10 mouse cellular contexts compared by ENCODE assay signal in the genomic region with DNA sequence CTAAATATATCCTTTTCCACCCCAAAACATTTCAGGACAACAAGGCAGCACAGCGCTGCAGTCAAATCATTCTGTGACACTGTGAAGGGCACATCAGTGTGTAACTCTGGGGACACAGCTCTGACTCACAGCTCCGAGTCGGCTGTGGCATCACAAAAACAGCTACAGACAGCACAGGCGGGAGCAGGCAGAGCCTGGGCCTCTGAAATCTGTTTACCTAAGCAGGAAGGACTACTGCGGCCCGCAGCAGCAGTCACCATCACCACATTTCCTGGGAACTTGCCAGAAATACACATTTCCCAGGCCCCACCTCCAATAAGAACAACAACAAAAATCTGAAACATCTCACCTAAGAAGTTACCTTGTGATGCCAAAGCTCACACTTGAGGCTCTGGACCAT. TPM values are rescaled to one million over a fixed set of nuclear protein-coding genes. Genes with fewer than 3 reads are reported as not detected.
DNase-seq lines count a peak whose midpoint lies in the region; ATAC-seq and TF ChIP-seq lines count a peak whose summit lies in the region.
"Had no signal": no experiment of that assay in that cellular context is flagged by ENCODE, and none has a peak within 500 bp of the region (broad histone marks: within the 10 kb centered on the region; RNA-seq: fewer than 3 reads in every experiment).

No protein-coding gene starts in this region.

- H3K27me3 ChIP-seq in lung, embryonic 16.5 days (ENCODE audit: control insufficient read depth, insufficient read depth, low read depth, low read length), result no peaks in the 10 kb centered on the region
- no peaks in the 10 kb centered on the region for H3K27me3 ChIP-seq in heart, embryonic 15.5 days

- no peaks in the 10 kb centered on the region for H3K9me3 ChIP-seq in lung, embryonic 16.5 days (ENCODE audit: control insufficient read depth, low read length)
- H3K9me3 ChIP-seq in heart, embryonic 15.5 days (replicated peaks), result no peaks in the 10 kb centered on the region
- H3K9me3 ChIP-seq: G1E had no signal

- H3K4me2 ChIP-seq in lung, embryonic 16.5 days (ENCODE audit: low read depth, low read length), result no peak overlapping the region
- H3K4me2 ChIP-seq in heart, embryonic 15.5 days, result 0 out of 2 replicates have a peak overlapping the region, but pooled peaks have one; percentile 10

- no peak for TF ChIP-seq POLR2A in olfactory bulb, adult 2 months (IDR thresholded peaks at IDR 0.05; ENCODE audit: insufficient read depth, low read depth, low read length)

- H3K4me3 ChIP-seq in lung, embryonic 16.5 days (ENCODE audit: low read length), result no peak overlapping the region
- H3K4me3 ChIP-seq in heart, embryonic 15.5 days, result no peak overlapping the region
- no peak overlapping the region for H3K4me3 ChIP-seq in olfactory bulb, adult 2 months (ENCODE audit: insufficient read depth, low read depth, low read length)

- peak; percentile 70 for ATAC-seq in lung, embryonic 16.5 days (ENCODE audit: low read depth)
- ATAC-seq in heart, embryonic 15.5 days (replicated peaks; ENCODE audit: insufficient number of reproducible peaks, insufficient read depth, low FRiP score, low read depth), result peak; percentile 23; the same call in 1 of the 2 replicates

- no peak overlapping the region for H3K9ac ChIP-seq in lung, embryonic 16.5 days (ENCODE audit: low read length)
- H3K9ac ChIP-seq in heart, embryonic 15.5 days, result no peak overlapping the region

- 12% methylated on average over 6 of the region's 6 CpGs for WGBS in lung, embryonic 16.5 days
- WGBS in heart, embryonic 15.5 days, result 12% methylated on average over 6 of the region's 6 CpGs
- 11% methylated on average over 6 of the region's 6 CpGs for whole genome bisulfite sequencing in olfactory bulb, adult 2 months

- peaks cover 66% of the 10 kb centered on the region for H3K4me1 ChIP-seq in lung, embryonic 16.5 days (replicated peaks; ENCODE audit: control insufficient read depth, insufficient read depth, low read length)
- peaks cover 89% of the 10 kb centered on the region for H3K4me1 ChIP-seq in heart, embryonic 15.5 days (replicated peaks)
- peaks cover 61% of the 10 kb centered on the region for H3K4me1 ChIP-seq in olfactory bulb, adult 2 months (ENCODE audit: control insufficient read depth, insufficient read depth, low read length)

- peak overlapping the region; percentile 33; the same call in 1 of the 2 replicates for H3K27ac ChIP-seq in lung, embryonic 16.5 days (ENCODE audit: low read length)
- H3K27ac ChIP-seq in heart, embryonic 15.5 days, result peak overlapping the region; percentile 43
- peak overlapping the region; percentile 27; the same call in 1 of the 2 replicates for H3K27ac ChIP-seq in olfactory bulb, adult 2 months (ENCODE audit: insufficient read depth, low read depth, low read length)

- H3K36me3 ChIP-seq in lung, embryonic 16.5 days (ENCODE audit: control insufficient read depth, insufficient read depth, low read length), result no peaks in the 10 kb centered on the region
- H3K36me3 ChIP-seq in heart, embryonic 15.5 days, result no peaks in the 10 kb centered on the region

- DNase-seq in heart, adult 18-20 months, result peak; percentile 50 to 53
- no peak for DNase-seq in heart, adult 8-10 months (ENCODE audit: low spot score)
- DNase-seq in lung, postnatal 14 days, result no peak
- DNase-seq in spleen, postnatal 4 days (ENCODE audit: low spot score in 2 of 2), result no peak
- DNase-seq in right cerebral cortex, postnatal 25 days, result no peak
- DNase-seq: cerebellum, adult 8-10 months had no signal

- no peak for TF ChIP-seq CTCF in olfactory bulb, adult 2 months (IDR thresholded peaks at IDR 0.05; ENCODE audit: insufficient read depth, low read depth, low read length)

RNA-seq across cellular contexts. Expression of a gene that starts 24.7 kb away (rescaled TPM):
- 10 to 100 TPM; 48.6 to 50.2 TPM for total RNA-seq in heart, adult 18-20 months (2021)
- total RNA-seq in heart, adult 8-10 months (2022), result 10 to 100 TPM; 44.5 to 53.3 (median 49.0) TPM
- polyA plus RNA-seq in lung, embryonic 16.5 days (2015; fragmentation: Nextera tagmentation; extraction: Ambion mirVana), result 15.8 and 16.7 TPM in 2 replicates
- polyA plus RNA-seq in heart, embryonic 15.5 days (2015; fragmentation: Nextera tagmentation; extraction: Ambion mirVana), result 11.0 and 13.6 TPM in 2 replicates
- polyA plus RNA-seq in olfactory bulb, adult 2 months (2012; ENCODE audit: insufficient read depth, insufficient read length, low replicate concordance, missing spikeins), result not detected in 2 replicates

RNA-seq across cellular contexts. Expression of a gene that starts 51.9 kb away (rescaled TPM):
- 10 to 100 TPM; 19.2 to 20.3 TPM for total RNA-seq in heart, adult 18-20 months (2021)
- total RNA-seq in heart, adult 8-10 months (2022), result 10 to 100 TPM; 12.4 to 17.8 (median 15.9) TPM
- polyA plus RNA-seq in lung, embryonic 16.5 days (2015; fragmentation: Nextera tagmentation; extraction: Ambion mirVana), result 78.6 and 79.6 TPM in 2 replicates
- 64.7 and 67.7 TPM in 2 replicates for polyA plus RNA-seq in heart, embryonic 15.5 days (2015; fragmentation: Nextera tagmentation; extraction: Ambion mirVana)
- not detected in 2 replicates for polyA plus RNA-seq in olfactory bulb, adult 2 months (2012; ENCODE audit: insufficient read depth, insufficient read length, low replicate concordance, missing spikeins)

Comparison
In these comparisons a context has a peak if more than half of its experiments do, and no peak if none do; other contexts are left out.
1. DNase-seq: peak in heart, adult 18-20 months (2 of 2); none in heart, adult 8-10 months (single experiment), lung, postnatal 14 days (single experiment), spleen, postnatal 4 days (0 of 2) and right cerebral cortex, postnatal 25 days (single experiment).
2. RNA of a gene that starts 51.9 kb away (polyA plus RNA-seq): 78.6 to 79.6 TPM in lung, embryonic 16.5 days and 64.7 to 67.7 TPM in heart, embryonic 15.5 days; not detected in olfactory bulb, adult 2 months; every median in the first group is over 10 times any median in the second.
3. Peak in every context shown above with its lines, with median percentiles within 50 percentile points of each other: H3K27ac ChIP-seq.